Mouse (Mus musculus): Measurements from ENCODE around the gene Ralgapa1. TPM values are rescaled to one million over a fixed set of nuclear protein-coding genes. Genes with fewer than 3 reads are reported as not detected.
A peak's percentile ranks its signal among the peaks of the same experiment; 100 is the strongest.

The Ralgapa1 gene
- polyA plus RNA-seq (2016; fragmentation: Nextera tagmentation; extraction: Ambion mirVana): 28.4 and 31.4 TPM in 2 replicates

DNA sequence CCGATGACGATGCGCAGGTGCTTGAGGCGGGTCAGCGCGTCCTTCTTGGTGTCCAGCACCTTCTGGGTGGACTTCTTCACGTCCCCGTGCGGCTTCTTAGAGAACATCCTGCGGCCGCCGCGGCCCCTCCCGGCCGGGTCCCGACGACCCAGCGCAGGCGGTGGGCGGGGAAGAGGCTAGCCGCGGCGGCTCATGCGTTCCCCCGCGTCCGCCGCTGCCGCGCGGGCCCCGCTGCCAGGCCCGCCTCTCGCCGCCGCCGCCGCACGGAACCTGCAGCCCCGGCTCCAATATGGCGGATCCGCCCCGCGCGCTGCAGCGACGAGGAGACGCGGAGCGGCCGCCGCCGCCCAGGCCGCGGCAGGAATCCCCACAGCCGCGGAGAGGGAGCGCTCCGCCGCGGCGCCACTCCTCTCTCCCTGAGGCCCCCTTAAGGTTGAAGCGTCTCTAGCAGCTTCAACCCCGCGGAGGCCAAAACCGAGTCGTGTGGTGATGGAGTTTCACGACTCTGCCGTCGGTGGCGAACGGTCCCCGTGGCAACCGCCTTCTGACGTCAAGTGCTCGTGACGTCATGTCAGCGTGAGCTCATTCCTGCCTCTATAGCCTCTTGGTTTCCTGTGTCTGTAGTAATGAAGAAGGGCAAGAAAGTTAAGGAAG is at the start of gene Ralgapa1:
Gene Ralgapa1 (minus strand): TSS at position 507 of the 654 bp plus-strand sequence.
- peak within 1 kb of the TSS; percentile 87 for H3K4me3 ChIP-seq
- peak within 1 kb of the TSS; percentile 91 for H3K9ac ChIP-seq
- peak within 1 kb of the TSS; percentile 97 for H3K27ac ChIP-seq
- peaks cover 7% of the 10 kb centered on the region for H3K4me1 ChIP-seq
- H3K36me3 ChIP-seq: no peaks in the 10 kb centered on the region
- peak within 1 kb of the TSS; percentile 73 for H3K4me2 ChIP-seq (replicated peaks)
- H3K9me3 ChIP-seq (replicated peaks): no peaks in the 10 kb centered on the region
- ATAC-seq (ENCODE audit: low FRiP score): peak; percentile 95
- H3K27me3 ChIP-seq: no peaks in the 10 kb centered on the region
- 0% methylated on average over 60 of the region's 78 CpGs for WGBS

DNA sequence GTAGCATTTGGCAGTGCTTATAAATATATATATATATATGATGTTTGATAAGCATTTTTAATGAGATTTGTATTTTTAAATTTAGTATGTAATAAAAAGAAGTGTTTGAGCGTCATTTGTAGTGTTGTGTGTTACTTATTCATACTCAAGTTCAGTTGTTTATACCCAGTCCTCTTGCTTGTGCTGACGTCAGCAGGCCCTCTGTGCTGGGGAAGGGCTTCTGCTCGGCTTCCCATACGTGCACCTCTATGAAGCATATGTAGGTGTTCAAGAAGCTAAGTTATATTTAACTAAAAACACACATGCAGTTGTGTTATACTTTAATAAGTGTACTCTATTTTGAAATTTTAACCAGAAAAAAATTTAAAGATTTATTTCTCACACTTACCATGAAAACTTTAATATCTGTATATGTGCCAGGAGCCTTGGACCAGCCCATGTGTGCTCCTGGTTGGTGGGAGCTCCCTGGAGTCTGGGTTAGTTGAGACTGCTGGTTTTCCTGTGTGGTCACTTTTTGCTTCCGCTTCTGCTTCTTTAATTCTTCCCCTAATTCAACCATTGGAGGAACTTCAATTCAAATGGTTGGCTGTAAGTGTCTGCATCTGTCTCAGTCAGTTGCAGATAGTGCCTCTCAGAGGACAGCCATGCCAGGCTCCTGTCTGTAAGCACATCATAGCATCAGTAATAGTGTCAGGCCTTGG is 48.8 kb upstream of the Ralgapa1 start:
- Histone ChIP-seq H3K36me3 (peaks cover 58% of the 10 kb centered on the region), H3K4me2 (replicated peaks) (no peak overlapping the region), H3K27me3 (no peaks in the 10 kb centered on the region), H3K4me3 (no peak overlapping the region), H3K9ac (no peak overlapping the region), H3K4me1 (no peaks in the 10 kb centered on the region), H3K9me3 (replicated peaks) (0 out of 2 replicates have a peak, but pooled peaks cover 4% of the 10 kb centered on the region), H3K27ac (no peak overlapping the region)
- ATAC-seq (ENCODE audit: low FRiP score): no peak
- WGBS: 97% methylated on average over 5 of the region's 5 CpGs

DNA sequence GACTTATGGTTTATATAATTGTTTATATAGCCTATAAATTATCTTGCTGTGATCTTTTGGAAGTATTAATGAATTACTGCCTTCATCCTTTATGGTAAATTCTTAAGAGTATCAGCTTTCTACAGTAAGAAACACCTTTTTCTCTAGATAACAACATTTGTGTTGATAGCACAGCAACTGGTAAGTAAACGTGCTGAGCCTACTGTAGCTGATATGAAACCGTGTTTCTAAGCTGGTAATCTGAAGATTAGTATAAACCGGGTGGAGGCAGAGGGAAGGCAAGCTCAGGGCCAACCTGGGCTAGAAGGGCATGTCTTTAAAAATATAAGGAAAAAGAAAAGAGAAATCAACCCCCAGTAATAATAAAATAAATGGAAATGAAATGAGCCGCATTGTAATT is 46.8 kb upstream of the Ralgapa1 start:
- WGBS: 94% methylated on average over 4 of the region's 4 CpGs
- Histone ChIP-seq H3K27ac (no peak overlapping the region), H3K4me1 (no peaks in the 10 kb centered on the region), H3K9ac (no peak overlapping the region), H3K4me2 (replicated peaks) (no peak overlapping the region), H3K9me3 (replicated peaks) (no peaks in the 10 kb centered on the region), H3K36me3 (peaks cover 65% of the 10 kb centered on the region), H3K27me3 (no peaks in the 10 kb centered on the region), H3K4me3 (no peak overlapping the region)
- no peak for ATAC-seq (ENCODE audit: low FRiP score)

DNA sequence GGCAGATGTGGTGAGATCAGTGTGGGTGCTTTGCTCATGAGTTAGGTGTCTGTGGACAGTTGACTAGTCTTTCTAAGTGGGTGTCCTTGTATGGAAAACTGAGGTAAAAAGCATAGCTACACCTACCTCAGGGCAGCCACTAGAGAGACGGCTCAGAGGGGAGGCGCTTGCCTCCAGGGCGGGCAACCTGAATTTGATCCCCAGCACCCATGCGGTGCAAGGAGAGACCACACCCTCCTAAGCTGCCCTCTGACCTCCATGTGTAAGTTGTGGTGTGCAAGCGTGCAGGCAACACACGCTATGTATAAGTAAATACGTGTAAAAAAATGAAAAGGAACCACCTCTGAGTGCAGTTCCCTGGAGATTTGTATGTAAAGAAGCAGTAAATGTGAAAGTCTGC is 39.7 kb upstream of the Ralgapa1 start:
- no peak overlapping the region for H3K4me3 ChIP-seq
- no peak for ATAC-seq (ENCODE audit: low FRiP score)
- H3K27me3 ChIP-seq: no peaks in the 10 kb centered on the region
- no peaks in the 10 kb centered on the region for H3K4me1 ChIP-seq
- 93% methylated on average over 7 of the region's 7 CpGs for WGBS
- no peak overlapping the region for H3K27ac ChIP-seq
- H3K36me3 ChIP-seq: peaks cover 55% of the 10 kb centered on the region
- H3K9me3 ChIP-seq (replicated peaks): peaks cover 9% of the 10 kb centered on the region
- H3K4me2 ChIP-seq (replicated peaks): no peak overlapping the region
- no peak overlapping the region for H3K9ac ChIP-seq

DNA sequence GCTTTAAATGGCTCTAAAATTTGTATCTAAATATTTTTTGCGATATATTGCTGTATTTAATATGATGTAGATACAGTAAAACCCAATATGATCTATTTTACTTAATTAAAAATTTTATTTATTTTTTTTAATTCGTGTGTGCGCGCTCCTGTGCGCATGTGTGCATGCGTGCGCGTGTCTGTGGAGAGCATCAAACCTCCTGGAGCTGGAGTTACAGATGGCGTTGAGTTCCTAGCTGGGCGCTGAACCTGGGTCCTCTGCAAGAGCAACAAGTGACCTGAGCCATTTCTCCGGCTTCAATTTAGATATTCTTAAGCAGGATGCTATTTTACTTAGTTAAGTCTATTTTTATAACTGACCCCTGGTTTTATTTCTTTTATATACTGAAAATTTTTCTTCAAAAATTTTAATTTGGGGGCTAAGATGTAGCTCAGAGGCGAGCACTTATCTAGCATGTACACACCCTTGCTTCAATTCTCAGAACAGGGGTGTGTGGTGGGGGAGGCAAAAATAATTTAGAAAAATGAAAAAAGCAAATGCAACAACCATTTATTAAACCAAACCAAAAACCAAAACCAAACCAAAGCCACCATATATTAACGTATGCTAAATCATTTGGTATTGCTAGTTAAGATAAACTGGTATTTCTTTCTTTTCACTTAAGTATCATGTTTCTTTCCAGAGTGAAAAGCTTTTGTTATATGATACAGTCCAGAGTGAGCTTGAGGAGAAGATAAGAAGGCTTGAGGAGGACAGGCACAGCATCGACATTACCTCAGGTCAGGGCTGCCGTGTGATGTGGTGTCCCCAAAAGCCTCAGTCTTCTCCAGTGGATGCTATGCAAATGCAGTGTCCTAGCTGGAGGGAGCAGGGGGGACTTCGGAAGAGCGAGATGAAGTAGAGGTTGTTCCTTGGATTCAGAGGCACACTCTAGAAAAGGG is 38.7 kb upstream of the Ralgapa1 start:
- H3K9ac ChIP-seq: no peak overlapping the region
- ATAC-seq (ENCODE audit: low FRiP score): no peak
- peaks cover 9% of the 10 kb centered on the region for H3K9me3 ChIP-seq (replicated peaks)
- H3K36me3 ChIP-seq: peaks cover 57% of the 10 kb centered on the region
- no peak overlapping the region for H3K4me3 ChIP-seq
- no peak overlapping the region for H3K27ac ChIP-seq
- H3K4me1 ChIP-seq: no peaks in the 10 kb centered on the region
- no peak overlapping the region for H3K4me2 ChIP-seq (replicated peaks)
- 95% methylated on average over 17 of the region's 17 CpGs for WGBS
- H3K27me3 ChIP-seq: no peaks in the 10 kb centered on the region

DNA sequence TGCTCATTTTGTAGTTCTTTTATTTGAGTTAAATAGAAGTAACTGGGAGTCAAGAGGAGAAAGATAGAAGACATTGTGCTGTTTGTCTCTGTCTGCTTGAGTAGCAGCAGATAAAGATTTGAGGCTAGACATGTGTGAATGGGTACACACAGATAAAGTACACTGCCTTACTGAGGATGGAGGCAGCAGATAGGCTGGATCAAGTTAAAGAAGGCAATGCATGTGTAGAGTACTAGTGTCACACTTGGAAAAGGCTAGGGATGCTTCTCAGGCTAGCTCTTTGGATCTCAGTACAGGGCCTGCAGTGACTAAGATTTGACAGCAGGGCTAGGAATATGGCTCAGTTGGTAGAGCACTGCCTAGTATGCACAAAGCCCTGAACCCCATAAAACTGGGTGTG is 29.7 kb upstream of the Ralgapa1 start:
- H3K9me3 ChIP-seq (replicated peaks): 0 out of 2 replicates have a peak, but pooled peaks cover 4% of the 10 kb centered on the region
- H3K27me3 ChIP-seq: no peaks in the 10 kb centered on the region
- H3K4me1 ChIP-seq: no peaks in the 10 kb centered on the region
- no peak for ATAC-seq (ENCODE audit: low FRiP score)
- H3K9ac ChIP-seq: no peak overlapping the region
- H3K27ac ChIP-seq: no peak overlapping the region
- peaks cover 33% of the 10 kb centered on the region for H3K36me3 ChIP-seq
- no peak overlapping the region for H3K4me2 ChIP-seq (replicated peaks)
- H3K4me3 ChIP-seq: no peak overlapping the region

DNA sequence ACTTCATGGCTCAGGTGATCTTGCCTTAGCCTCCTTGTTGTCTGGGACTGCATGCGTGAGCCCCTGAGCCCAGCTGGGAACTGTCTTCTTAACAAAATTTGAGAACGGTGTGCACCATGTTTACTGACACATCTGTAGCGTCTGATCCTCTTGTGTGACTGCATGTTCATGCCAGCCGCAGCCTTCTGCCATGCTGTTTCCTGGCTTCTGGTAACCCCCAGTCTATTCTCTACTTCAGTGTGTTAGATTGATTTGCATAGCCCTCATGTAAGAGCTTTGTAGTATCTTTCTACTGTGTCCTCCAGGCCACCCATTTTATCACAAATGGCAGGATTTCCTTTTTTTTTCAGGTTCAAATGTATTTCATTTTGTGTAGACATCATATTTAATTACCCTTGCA is 26.9 kb upstream of the Ralgapa1 start:
- Histone ChIP-seq H3K36me3 (peaks cover 20% of the 10 kb centered on the region), H3K27me3 (no peaks in the 10 kb centered on the region), H3K4me3 (no peak overlapping the region), H3K9ac (no peak overlapping the region), H3K27ac (no peak overlapping the region), H3K9me3 (replicated peaks) (0 out of 2 replicates have a peak, but pooled peaks cover 4% of the 10 kb centered on the region), H3K4me2 (replicated peaks) (no peak overlapping the region), H3K4me1 (no peaks in the 10 kb centered on the region)
- ATAC-seq (ENCODE audit: low FRiP score): no peak
- WGBS: 98% methylated on average over 4 of the region's 4 CpGs

DNA sequence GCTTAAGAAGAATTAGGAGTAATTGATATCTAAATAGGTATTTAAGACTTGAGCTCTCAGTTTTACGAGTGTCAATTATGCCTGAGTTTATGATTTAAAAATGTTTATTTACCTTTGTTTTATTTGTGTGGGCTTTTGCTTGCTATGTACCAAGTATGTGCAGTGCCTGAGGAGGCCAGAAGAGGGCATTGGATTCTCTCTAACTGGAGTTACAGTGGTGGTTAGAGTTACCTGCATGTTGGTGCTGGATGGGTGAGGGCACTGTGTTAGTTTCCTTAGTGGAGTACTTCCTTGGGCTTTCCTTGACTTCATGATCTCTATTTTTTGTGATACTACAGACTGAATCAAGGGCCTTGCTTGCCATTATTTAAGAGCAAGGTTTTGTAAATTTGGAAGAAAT is 25.8 kb upstream of the Ralgapa1 start:
- H3K27me3 ChIP-seq: no peaks in the 10 kb centered on the region
- ATAC-seq (ENCODE audit: low FRiP score): no peak
- H3K27ac ChIP-seq: no peak overlapping the region
- H3K9me3 ChIP-seq (replicated peaks): 0 out of 2 replicates have a peak, but pooled peaks cover 4% of the 10 kb centered on the region
- no peak overlapping the region for H3K9ac ChIP-seq
- peaks cover 28% of the 10 kb centered on the region for H3K36me3 ChIP-seq
- no peak overlapping the region for H3K4me3 ChIP-seq
- no peak overlapping the region for H3K4me2 ChIP-seq (replicated peaks)
- 66% methylated on average over 1 of the region's 1 CpGs for WGBS
- H3K4me1 ChIP-seq: no peaks in the 10 kb centered on the region

DNA sequence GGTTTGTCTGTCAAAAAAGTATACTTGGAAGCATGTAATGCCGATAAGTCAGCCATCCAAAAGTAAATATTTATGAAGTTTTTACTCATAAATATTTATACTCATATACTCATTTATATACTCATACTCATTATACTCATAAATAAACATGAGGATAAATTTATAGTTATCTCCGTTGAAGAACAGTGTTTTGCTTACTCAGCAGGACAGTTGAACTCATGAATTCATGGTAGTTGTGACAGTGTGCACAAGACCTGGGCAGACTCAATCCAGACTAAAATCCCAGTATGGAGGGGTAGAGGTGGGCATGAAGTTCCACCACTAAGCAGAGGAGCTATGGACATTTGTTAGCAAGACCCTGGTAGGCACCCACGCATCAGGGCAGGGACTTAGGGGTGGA is 16.5 kb upstream of the Ralgapa1 start:
- no peaks in the 10 kb centered on the region for H3K27me3 ChIP-seq
- H3K4me1 ChIP-seq: peaks cover 8% of the 10 kb centered on the region
- no peak overlapping the region; the same call in 1 of the 2 replicates for H3K4me3 ChIP-seq
- WGBS: 74% methylated on average over 3 of the region's 3 CpGs
- H3K4me2 ChIP-seq (replicated peaks): peak overlapping the region; percentile 75
- no peak overlapping the region for H3K27ac ChIP-seq
- no peaks in the 10 kb centered on the region for H3K9me3 ChIP-seq (replicated peaks)
- no peak overlapping the region for H3K9ac ChIP-seq
- H3K36me3 ChIP-seq: peaks cover 10% of the 10 kb centered on the region
- no peak for ATAC-seq (ENCODE audit: low FRiP score)

DNA sequence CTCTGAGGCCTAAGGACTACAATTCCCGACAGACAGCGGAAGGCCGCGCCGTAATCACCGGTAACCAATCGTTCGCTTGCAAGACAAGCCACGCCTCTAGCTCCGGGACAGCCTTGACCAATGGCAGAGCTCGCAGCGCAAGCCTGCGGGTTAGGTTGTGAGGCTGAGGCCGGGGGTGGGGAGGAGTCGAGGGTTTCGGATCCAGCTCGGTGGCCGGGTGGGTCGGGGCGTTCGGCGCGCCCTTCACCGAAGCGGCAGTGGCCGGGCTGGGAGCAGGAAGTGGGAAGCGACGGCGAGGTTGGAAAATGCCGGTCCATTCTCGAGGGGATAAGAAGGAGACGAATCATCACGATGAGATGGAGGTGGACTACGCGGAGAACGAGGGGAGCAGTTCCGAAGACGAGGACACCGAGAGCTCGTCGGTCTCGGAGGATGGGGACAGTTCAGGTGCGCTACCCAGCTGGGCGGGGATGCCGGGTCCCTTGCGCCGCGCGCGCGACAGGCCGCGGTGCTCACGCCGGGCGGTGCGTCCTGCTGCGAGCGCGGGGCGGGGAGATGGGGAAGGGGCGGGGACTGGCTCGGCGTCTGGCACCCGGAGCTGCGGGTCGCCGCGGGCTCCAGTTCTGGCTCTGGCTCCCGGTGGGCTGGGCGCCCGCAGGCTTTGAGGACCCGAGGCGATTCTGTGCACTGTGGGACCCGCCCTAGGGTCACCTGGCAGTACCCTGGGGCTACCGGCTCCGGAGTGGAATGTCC is 15.4 kb upstream of the Ralgapa1 start, which contains the start of gene Brms1l:
Gene Brms1l (plus strand): TSS at position 126 of the 753 bp plus-strand sequence.
- H3K27me3 ChIP-seq: no peaks in the 10 kb centered on the region
- H3K4me1 ChIP-seq: peaks cover 8% of the 10 kb centered on the region
- no peaks in the 10 kb centered on the region for H3K36me3 ChIP-seq
- peak; percentile 100 for ATAC-seq (ENCODE audit: low FRiP score)
- peak within 1 kb of the TSS; percentile 70 for H3K4me3 ChIP-seq
- peak within 1 kb of the TSS; percentile 70 for H3K9ac ChIP-seq
- peak within 1 kb of the TSS; percentile 94 for H3K27ac ChIP-seq
- no peaks in the 10 kb centered on the region for H3K9me3 ChIP-seq (replicated peaks)
- WGBS: under 1% methylated on average over 76 of the region's 77 CpGs
- H3K4me2 ChIP-seq (replicated peaks): peak within 1 kb of the TSS; percentile 75

DNA sequence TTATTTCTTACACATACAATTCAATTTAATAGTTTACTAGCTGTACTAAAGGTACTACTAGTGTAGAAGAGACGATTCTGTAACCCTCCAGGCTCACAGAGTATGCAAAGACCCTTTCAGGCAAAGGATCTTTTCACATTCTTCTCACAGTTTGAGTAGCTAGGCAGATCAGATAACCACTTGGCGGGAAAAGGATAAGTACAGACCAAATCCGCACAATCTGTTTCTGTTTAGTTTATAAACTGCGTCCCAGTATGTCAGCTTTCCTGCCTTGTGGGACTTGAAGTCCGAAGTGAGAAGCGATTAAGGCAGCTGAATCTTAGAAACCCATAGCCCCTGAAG is 14.9 kb upstream of the Ralgapa1 start:
- peaks cover 8% of the 10 kb centered on the region for H3K4me1 ChIP-seq
- under 1% methylated on average over 6 of the region's 6 CpGs for WGBS
- peak overlapping the region; percentile 70 for H3K4me3 ChIP-seq
- no peak for ATAC-seq (ENCODE audit: low FRiP score)
- H3K36me3 ChIP-seq: no peaks in the 10 kb centered on the region
- H3K27me3 ChIP-seq: no peaks in the 10 kb centered on the region
- peak overlapping the region; percentile 94 for H3K27ac ChIP-seq
- no peaks in the 10 kb centered on the region for H3K9me3 ChIP-seq (replicated peaks)
- 0 out of 2 replicates have a peak overlapping the region, but pooled peaks have one; percentile 43 for H3K9ac ChIP-seq
- peak overlapping the region; percentile 75 for H3K4me2 ChIP-seq (replicated peaks)
